Mouse (Mus musculus) myocyte (in vitro differentiated cells): ENCODE results near the gene Nsd1. TPM values are rescaled to one million over a fixed set of nuclear protein-coding genes. Genes with fewer than 3 reads are reported as not detected.

Experiments
- H3K27me3 ChIP-seq: one replicate; pipeline ENCODE4 v1.6.1; 2011; ENCODE audit not compliant: control insufficient read depth, insufficient read depth, insufficient read length
- H3K36me3 ChIP-seq: one replicate; pipeline ENCODE4 v1.6.1; 2011; ENCODE audit not compliant: control insufficient read depth, insufficient read depth
- H3K4me2 ChIP-seq: one replicate; pipeline ENCODE4 v1.6.1; 2011; ENCODE audit warnings: low read depth, control low read depth
- H3K4me3 ChIP-seq: one replicate; pipeline ENCODE4 v1.5.1; 2011; ENCODE audit warnings: mild to moderate bottlenecking, control low read depth, moderate library complexity
- H3K79me2 ChIP-seq: one replicate; pipeline ENCODE4 v1.6.1; 2011; ENCODE audit not compliant: control insufficient read depth, insufficient read depth
- H3ac ChIP-seq: one replicate; pipeline ENCODE4 v1.6.1; 2011; ENCODE audit not compliant: control insufficient read depth, insufficient read length
- CEBPB ChIP-seq: IDR thresholded peaks from 2 replicates; pipeline ENCODE4 v1.6.1; 2011; ENCODE audit warnings: mild to moderate bottlenecking, moderate library complexity; ENCODE audit not compliant: poor library complexity, insufficient read depth, severe bottlenecking
- E2F4 ChIP-seq: IDR thresholded peaks from one replicate; pipeline ENCODE4 v1.6.1; 2011; ENCODE audit warnings: mild to moderate bottlenecking, control low read depth, moderate library complexity; ENCODE audit not compliant: insufficient read depth
- MAX ChIP-seq: IDR thresholded peaks from one replicate; pipeline ENCODE4 v1.6.1; 2011; ENCODE audit warnings: low read depth, mild to moderate bottlenecking, control low read depth
- MYOD1 ChIP-seq, 3 experiments: IDR thresholded peaks; one replicate each; pipeline ENCODE4 v1.6.1; 2011; ENCODE audit warnings: control low read depth in 2 of 3, low read depth in 2 of 3, mild to moderate bottlenecking in 2 of 3, moderate library complexity in 1 of 3; ENCODE audit not compliant: insufficient read length in 2 of 3, control insufficient read depth in 1 of 3
- MYOG ChIP-seq, 3 experiments: IDR thresholded peaks; one replicate each; pipeline ENCODE4 v1.6.1; 2011; ENCODE audit warnings: control low read depth in 2 of 3, low read depth in 2 of 3, mild to moderate bottlenecking in 2 of 3; ENCODE audit not compliant: insufficient read length in 2 of 3, control insufficient read depth in 1 of 3, insufficient read depth in 1 of 3
- POLR2A ChIP-seq: IDR thresholded peaks from one replicate; pipeline ENCODE4 v1.6.1; 2011; ENCODE audit warnings: low read depth, mild to moderate bottlenecking, control low read depth, moderate library complexity; ENCODE audit not compliant: insufficient read length
- POLR2AphosphoS2 ChIP-seq: IDR thresholded peaks from one replicate; pipeline ENCODE4 v1.6.1; 2011; ENCODE audit warnings: low read depth, control low read depth; ENCODE audit not compliant: insufficient read length
- REST ChIP-seq: IDR thresholded peaks from one replicate; pipeline ENCODE4 v1.6.1; 2011; ENCODE audit warnings: mild to moderate bottlenecking, control low read depth, moderate library complexity; ENCODE audit not compliant: insufficient read depth, insufficient read length
- SRF ChIP-seq: IDR thresholded peaks from one replicate; pipeline ENCODE4 v1.6.1; 2011; ENCODE audit warnings: low read depth; ENCODE audit not compliant: control insufficient read depth, insufficient read length
- TCF12 ChIP-seq: IDR thresholded peaks from one replicate; pipeline ENCODE4 v1.6.1; 2011; ENCODE audit warnings: mild to moderate bottlenecking, control low read depth; ENCODE audit not compliant: poor library complexity, insufficient read depth, severe bottlenecking
- TCF3 ChIP-seq: IDR thresholded peaks from one replicate; pipeline ENCODE4 v1.6.1; 2011; ENCODE audit warnings: low read depth, control low read depth; ENCODE audit not compliant: insufficient read length
- USF1 ChIP-seq: IDR thresholded peaks from one replicate; pipeline ENCODE4 v1.6.1; 2011; ENCODE audit warnings: low read depth, mild to moderate bottlenecking, control low read depth, moderate library complexity
- polyA plus RNA-seq: library from polyadenylated mRNA; unstranded; fragments of >200 nt; fragmentation: generic; extraction: Trizol; gene quantifications from one replicate; pipeline ENCODE4 v1.2.1, GENCODE M21; 2012; ENCODE audit warnings: missing spikeins

Gene Nsd1
- polyA plus RNA-seq, 1 experiment, result 10.2 TPM

DNA sequence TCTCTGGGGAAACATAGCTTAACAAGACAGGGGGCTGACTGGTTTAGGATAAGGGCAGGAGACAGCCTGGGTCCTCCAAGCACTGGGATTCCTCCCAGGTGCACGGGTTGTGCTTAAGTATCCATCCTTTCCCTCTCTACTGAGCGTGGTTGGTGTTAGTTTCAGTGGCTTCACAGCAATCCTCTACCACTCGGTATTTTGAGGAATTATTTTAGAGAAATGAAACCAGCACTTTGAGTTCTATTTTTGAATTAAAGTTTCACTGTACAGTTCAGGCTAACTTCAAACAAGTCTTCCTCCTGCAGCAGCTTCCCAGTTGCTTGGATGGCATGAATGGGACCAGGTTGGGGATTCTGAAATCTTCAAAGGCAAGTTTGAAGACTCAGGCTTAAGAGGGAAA, 108.8 kb downstream of the Nsd1 start:
- Histone ChIP-seq H3K79me2 (peaks cover 36% of the 10 kb centered on the region), H3K36me3 (peaks cover 31% of the 10 kb centered on the region), H3ac (no peak overlapping the region), H3K4me3 (no peak overlapping the region), H3K27me3 (no peaks in the 10 kb centered on the region), H3K4me2 (no peak overlapping the region)
- TF ChIP-seq MYOG (IDR thresholded peaks at IDR 0.05; ENCODE audit: control insufficient read depth in 1 of 3, insufficient read depth in 1 of 3, insufficient read length in 2 of 3, low read depth in 2 of 3), result no peak
- no peak for TF ChIP-seq MYOD1 (IDR thresholded peaks at IDR 0.05; ENCODE audit: control insufficient read depth in 1 of 3, insufficient read length in 2 of 3, low read depth in 2 of 3)
- TF ChIP-seq MAX, result no peak
- no peak for TF ChIP-seq REST
- TF ChIP-seq TCF3, result no peak
- TF ChIP-seq USF1, result no peak
- TF ChIP-seq E2F4, result no peak
- TF ChIP-seq POLR2A, result no peak
- no peak for TF ChIP-seq POLR2AphosphoS2
- TF ChIP-seq TCF12, result no peak
- TF ChIP-seq CEBPB, result no peak
- no peak for TF ChIP-seq SRF

DNA sequence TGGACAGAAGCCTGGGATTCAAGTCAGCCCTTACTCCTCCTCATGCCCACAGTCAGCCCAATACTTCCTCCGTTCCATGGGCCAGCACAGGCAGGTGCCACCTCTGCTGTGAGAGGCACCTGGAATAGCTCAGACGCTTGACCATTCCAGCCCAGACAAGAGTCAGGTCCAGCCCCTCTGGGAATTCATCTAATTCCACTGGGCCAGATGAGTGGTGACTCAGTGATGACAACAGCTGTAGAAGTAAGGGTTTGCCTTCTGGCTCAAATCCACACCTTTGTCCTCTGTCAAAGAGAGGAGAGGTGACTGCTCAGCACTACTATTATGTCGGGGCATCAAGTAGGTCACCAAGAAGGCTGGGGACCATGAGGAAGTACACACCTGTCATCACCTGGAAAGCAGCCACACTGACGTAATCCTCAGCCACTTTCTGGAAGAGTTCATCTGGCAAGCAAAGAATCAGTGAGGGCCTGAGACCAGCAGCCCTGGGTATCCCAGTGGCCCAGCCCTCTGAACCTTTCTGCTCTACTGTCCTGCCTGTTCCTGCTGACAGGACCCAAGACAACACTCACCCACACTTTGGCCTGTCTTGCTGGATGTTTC, 110.5 kb downstream of the Nsd1 start, which contains the start of gene Prelid1:
Prelid1 (plus strand) TSS at position 570 of the 603 bp plus-strand sequence.
- peak within 1 kb of the TSS; percentile 91 for H3K4me3 ChIP-seq
- H3ac ChIP-seq, result peak within 1 kb of the TSS; percentile 86

DNA sequence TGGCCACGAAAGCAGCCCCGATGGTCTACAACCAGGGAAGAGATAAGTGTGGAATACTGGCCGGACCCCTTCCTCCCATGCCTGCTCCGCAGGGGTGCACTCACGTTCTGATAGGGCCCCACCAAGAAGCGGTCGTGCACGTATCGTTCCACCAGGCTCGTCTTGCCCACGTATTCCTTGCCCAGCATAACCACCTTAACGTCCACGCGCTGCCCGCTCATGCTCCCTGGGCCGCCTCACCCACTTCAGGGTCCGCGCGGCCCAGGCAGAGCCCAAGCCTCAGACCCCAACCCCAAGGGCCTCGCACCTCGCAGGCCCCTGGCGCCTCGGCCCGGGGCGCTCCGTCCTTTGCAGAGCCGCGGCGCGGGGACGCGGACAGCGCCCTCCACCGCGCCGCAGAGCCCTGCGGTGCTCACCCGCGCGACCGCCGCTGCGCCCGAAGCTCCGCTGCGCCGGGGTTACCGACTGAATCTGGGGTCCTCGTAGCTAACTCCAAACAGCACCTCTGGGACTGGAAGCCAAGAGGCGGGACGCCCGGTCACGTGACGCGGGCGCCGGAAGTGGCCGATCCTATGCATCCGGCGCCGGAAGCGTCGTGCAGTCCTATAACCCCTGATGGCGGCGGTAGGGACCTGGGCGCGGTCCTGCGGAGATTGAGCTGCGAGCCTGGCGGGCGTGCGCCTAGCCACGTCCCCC, 112.0 kb downstream of the Nsd1 start, which contains the start of gene Rab24:
Rab24 (minus strand) TSS at position 513 of the 696 bp plus-strand sequence.
- H3K4me2 ChIP-seq, result peak within 1 kb of the TSS; percentile 91
- H3K36me3 ChIP-seq, result peaks cover 8% of the 10 kb centered on the region
- peak within 1 kb of the TSS; percentile 86 for H3ac ChIP-seq
- H3K4me3 ChIP-seq, result peak within 1 kb of the TSS; percentile 91
- peaks cover 44% of the 10 kb centered on the region for H3K79me2 ChIP-seq
- TF ChIP-seq E2F4 (no peak), POLR2A (peak; percentile 96), USF1 (peak; percentile 96), TCF3 (no peak), POLR2AphosphoS2 (peak; percentile 89), REST (no peak), MYOG (IDR thresholded peaks at IDR 0.05; ENCODE audit: control insufficient read depth in 1 of 3, insufficient read depth in 1 of 3, insufficient read length in 2 of 3, low read depth in 2 of 3) (no peak), MYOD1 (IDR thresholded peaks at IDR 0.05; ENCODE audit: control insufficient read depth in 1 of 3, insufficient read length in 2 of 3, low read depth in 2 of 3) (peak in 1 of 3 experiments; percentile 9), SRF (no peak), TCF12 (no peak), CEBPB (no peak), MAX (no peak)
- H3K27me3 ChIP-seq, result no peaks in the 10 kb centered on the region

More for the DNA sequence above, 110.5 kb downstream of the Nsd1 start, which contains the start of gene Prelid1:
- Histone ChIP-seq H3K4me2 (peak within 1 kb of the TSS; percentile 91), H3K36me3 (peaks cover 21% of the 10 kb centered on the region), H3K79me2 (peaks cover 44% of the 10 kb centered on the region), H3K27me3 (no peaks in the 10 kb centered on the region)
- TF ChIP-seq POLR2AphosphoS2 (peak; percentile 29), POLR2A (no peak), MYOD1 (IDR thresholded peaks at IDR 0.05; ENCODE audit: control insufficient read depth in 1 of 3, insufficient read length in 2 of 3, low read depth in 2 of 3) (peak in 1 of 3 experiments; percentile 15)

DNA sequence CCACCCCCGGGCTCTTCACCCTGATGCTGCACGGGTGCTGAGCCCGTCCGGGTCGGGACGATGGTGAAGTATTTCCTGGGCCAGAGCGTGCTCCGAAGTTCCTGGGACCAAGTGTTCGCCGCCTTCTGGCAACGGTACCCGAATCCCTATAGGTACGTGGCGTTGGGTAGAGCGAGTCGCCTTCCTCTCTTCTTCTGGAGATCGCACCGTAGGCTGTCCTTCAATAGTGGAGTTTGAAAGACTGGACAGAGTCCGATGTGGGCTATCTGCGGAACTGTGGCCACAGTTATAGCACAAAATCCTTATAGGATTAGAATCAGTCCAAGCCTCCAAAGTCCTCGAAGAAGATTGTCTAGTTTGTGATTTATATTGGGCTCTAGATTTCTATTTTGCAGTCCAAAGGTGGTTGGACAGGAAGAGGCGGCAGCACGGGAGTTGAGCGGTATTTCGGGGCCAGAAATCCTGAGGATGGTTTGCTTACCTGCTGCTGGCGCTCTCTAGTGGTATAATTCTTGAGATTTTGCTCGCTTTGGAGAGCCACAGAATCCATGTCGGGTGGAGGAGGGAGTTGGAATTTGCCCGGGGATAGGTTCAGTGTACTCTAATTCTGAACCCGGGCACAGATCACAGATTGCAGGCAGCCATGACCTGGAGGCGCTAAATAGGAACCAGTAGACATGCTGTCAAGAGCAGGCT, 112.7 kb downstream of the Nsd1 start:
- TF ChIP-seq CEBPB, result no peak
- no peak for TF ChIP-seq POLR2A
- TF ChIP-seq POLR2AphosphoS2, result no peak
- TF ChIP-seq MYOG (IDR thresholded peaks at IDR 0.05; ENCODE audit: control insufficient read depth in 1 of 3, insufficient read depth in 1 of 3, insufficient read length in 2 of 3, low read depth in 2 of 3), result no peak
- no peak for TF ChIP-seq MYOD1 (IDR thresholded peaks at IDR 0.05; ENCODE audit: control insufficient read depth in 1 of 3, insufficient read length in 2 of 3, low read depth in 2 of 3)
- TF ChIP-seq E2F4, result no peak
- no peak for TF ChIP-seq USF1
- TF ChIP-seq REST, result no peak
- no peak for TF ChIP-seq SRF
- TF ChIP-seq TCF12, result no peak
- no peak for TF ChIP-seq TCF3
- no peak for TF ChIP-seq MAX
- Histone ChIP-seq H3K36me3 (peaks cover 8% of the 10 kb centered on the region), H3K4me3 (peak overlapping the region; percentile 91), H3K79me2 (peaks cover 44% of the 10 kb centered on the region), H3K27me3 (no peaks in the 10 kb centered on the region), H3ac (peak overlapping the region; percentile 86), H3K4me2 (peak overlapping the region; percentile 91)
